Mouse (Mus musculus) limb, embryonic 13.5 days (tissue): Measurements from ENCODE around the gene Eya2. TPM values are rescaled to one million over a fixed set of nuclear protein-coding genes. Genes with fewer than 3 reads are reported as not detected.

Source experiments
- ATAC-seq: fragments of 200-750 bp; cut with Nextera tagmentation; 2 replicates; pipeline ENCODE4 v1.8.0; 2017; ENCODE audit warnings: low read depth, moderate number of reproducible peaks, moderate TSS enrichment; ENCODE audit not compliant: low FRiP score
- H3K27ac ChIP-seq: fragments of 300-500 bp; sonication (generic); 2 replicates; pipeline ENCODE4 v1.5.1; 2015; ENCODE audit warnings: inconsistent platforms, mild to moderate bottlenecking, moderate library complexity
- H3K27me3 ChIP-seq: fragments of 300-500 bp; sonication (generic); 2 replicates; pipeline ENCODE4 v1.6.1; 2015; ENCODE audit warnings: mild to moderate bottlenecking, inconsistent platforms
- H3K36me3 ChIP-seq: fragments of 300-500 bp; sonication (generic); 2 replicates; pipeline ENCODE4 v1.6.1; 2015; ENCODE audit warnings: inconsistent platforms, mild to moderate bottlenecking, moderate library complexity
- H3K4me1 ChIP-seq: fragments of 300-500 bp; sonication (generic); 2 replicates; pipeline ENCODE4 v1.6.1; 2015; ENCODE audit warnings: inconsistent platforms
- H3K4me2 ChIP-seq: fragments of 300-500 bp; sonication (generic); replicated peaks from 2 replicates; pipeline ENCODE4 v1.6.1; 2015; ENCODE audit warnings: inconsistent platforms, mild to moderate bottlenecking, moderate library complexity
- H3K4me3 ChIP-seq: fragments of 300-500 bp; sonication (generic); 2 replicates; pipeline ENCODE4 v1.5.1; 2015; ENCODE audit warnings: moderate library complexity, mild to moderate bottlenecking, inconsistent platforms
- H3K9ac ChIP-seq: fragments of 300-500 bp; sonication (generic); 2 replicates; pipeline ENCODE4 v1.6.1; 2015; ENCODE audit warnings: mild to moderate bottlenecking, inconsistent platforms
- H3K9me3 ChIP-seq: fragments of 300-500 bp; sonication (generic); 2 replicates; pipeline ENCODE4 v1.6.1; 2016; ENCODE audit warnings: inconsistent platforms
- WGBS: fragments of 180-500 bp; shearing (Covaris S2); methylation state at CpG from one replicate; pipeline ENCODE4 v1.1.7; 2015; 5-methylcytosine and 5-hydroxymethylcytosine counted together
- polyA plus RNA-seq: library from polyadenylated mRNA; unstranded; fragments of >200 nt; fragmentation: Nextera tagmentation; extraction: Ambion mirVana; gene quantifications from 2 replicates; pipeline ENCODE4 v1.2.1, GENCODE M21; 2015

Eya2 gene
- polyA plus RNA-seq, 1 experiment from 2014 or later, result 17.2 TPM

GRCm38 (mm10) chr2:165627974-165628373 lies 33.1 kb downstream of the Eya2 start:
- no peaks in the 10 kb centered on the region for H3K9me3 ChIP-seq
- H3K27me3 ChIP-seq, result peaks cover 8% of the 10 kb centered on the region; the same call in 1 of the 2 replicates
- H3K4me3 ChIP-seq, result no peak overlapping the region
- no peak overlapping the region for H3K9ac ChIP-seq
- no peak for ATAC-seq
- H3K4me1 ChIP-seq, result peaks cover 14% of the 10 kb centered on the region
- WGBS, result 81% methylated on average over 6 of the region's 6 CpGs
- no peak overlapping the region for H3K27ac ChIP-seq
- no peaks in the 10 kb centered on the region for H3K36me3 ChIP-seq
- no peak overlapping the region for H3K4me2 ChIP-seq

DNA sequence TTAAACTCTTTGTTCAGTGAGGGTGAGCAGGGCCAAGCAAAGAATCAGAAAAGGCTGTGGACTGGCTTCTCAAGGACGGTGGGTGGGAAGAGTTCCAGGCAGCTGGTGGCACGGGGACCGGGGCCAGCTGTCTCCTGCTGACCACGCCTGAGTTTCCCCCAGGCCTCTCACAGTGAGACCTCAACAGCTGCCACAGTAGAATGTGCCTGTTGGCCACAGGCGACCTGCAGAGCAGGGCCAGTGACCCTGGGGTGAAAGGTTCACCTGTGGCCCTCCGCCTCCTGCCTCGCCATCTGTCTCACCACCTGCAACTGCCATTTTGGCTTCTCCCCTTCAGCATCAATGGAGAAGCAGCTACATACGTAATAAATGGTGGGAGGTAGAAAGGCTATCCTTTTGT lies 35.1 kb downstream of the Eya2 start:
- Histone ChIP-seq H3K9ac (no peak overlapping the region), H3K4me1 (peaks cover 14% of the 10 kb centered on the region), H3K4me3 (no peak overlapping the region), H3K9me3 (no peaks in the 10 kb centered on the region), H3K27ac (no peak overlapping the region), H3K36me3 (no peaks in the 10 kb centered on the region), H3K4me2 (no peak overlapping the region), H3K27me3 (peaks cover 13% of the 10 kb centered on the region; the same call in 1 of the 2 replicates)
- no peak for ATAC-seq
- 45% methylated on average over 8 of the region's 8 CpGs for WGBS

GRCm38 (mm10) chr2:165633011-165633785 lies 38.4 kb downstream of the Eya2 start:
- 76% methylated on average over 11 of the region's 11 CpGs for WGBS
- Histone ChIP-seq H3K4me3 (no peak overlapping the region), H3K27me3 (peaks cover 13% of the 10 kb centered on the region; the same call in 1 of the 2 replicates), H3K4me2 (no peak overlapping the region), H3K9ac (no peak overlapping the region), H3K9me3 (peaks cover 4% of the 10 kb centered on the region; the same call in 1 of the 2 replicates), H3K27ac (no peak overlapping the region), H3K36me3 (peaks cover 10% of the 10 kb centered on the region), H3K4me1 (peaks cover 22% of the 10 kb centered on the region)
- ATAC-seq, result no peak

- H3K27me3 ChIP-seq, result peaks cover 13% of the 10 kb centered on the region; the same call in 1 of the 2 replicates
- H3K4me3 ChIP-seq, result no peak overlapping the region
- H3K4me2 ChIP-seq, result no peak overlapping the region
- H3K9ac ChIP-seq, result no peak overlapping the region
- 22% methylated on average over 7 of the region's 7 CpGs for WGBS
- H3K36me3 ChIP-seq, result peaks cover 10% of the 10 kb centered on the region
- peak overlapping the region; percentile 67; the same call in 1 of the 2 replicates for H3K27ac ChIP-seq
- ATAC-seq, result peak; percentile 52; the same call in 1 of the 2 replicates
- peaks cover 4% of the 10 kb centered on the region; the same call in 1 of the 2 replicates for H3K9me3 ChIP-seq
- H3K4me1 ChIP-seq, result peaks cover 22% of the 10 kb centered on the region
These were observed 39.6 kb downstream of the Eya2 start for GRCm38 (mm10) chr2:165634481-165634880.

GRCm38 (mm10) chr2:165639075-165639755 lies 44.4 kb downstream of the Eya2 start:
- no peak overlapping the region for H3K4me2 ChIP-seq
- peaks cover 43% of the 10 kb centered on the region for H3K4me1 ChIP-seq
- 81% methylated on average over 11 of the region's 11 CpGs for WGBS
- peaks cover 4% of the 10 kb centered on the region; the same call in 1 of the 2 replicates for H3K9me3 ChIP-seq
- no peak overlapping the region for H3K4me3 ChIP-seq
- H3K36me3 ChIP-seq, result peaks cover 10% of the 10 kb centered on the region
- H3K27ac ChIP-seq, result no peak overlapping the region
- H3K9ac ChIP-seq, result no peak overlapping the region
- peaks cover 7% of the 10 kb centered on the region; the same call in 1 of the 2 replicates for H3K27me3 ChIP-seq
- no peak for ATAC-seq

- Histone ChIP-seq H3K9me3 (peaks cover 4% of the 10 kb centered on the region; the same call in 1 of the 2 replicates), H3K9ac (peak overlapping the region; percentile 5; the same call in 1 of the 2 replicates), H3K27ac (peak overlapping the region; percentile 4; the same call in 1 of the 2 replicates), H3K4me1 (peaks cover 30% of the 10 kb centered on the region), H3K36me3 (peaks cover 4% of the 10 kb centered on the region), H3K4me2 (peak overlapping the region; percentile 25; the same call in 1 of the 2 replicates), H3K4me3 (no peak overlapping the region), H3K27me3 (peaks cover 7% of the 10 kb centered on the region; the same call in 1 of the 2 replicates)
- peak; percentile 75 for ATAC-seq
- 39% methylated on average over 14 of the region's 14 CpGs for WGBS
These were observed 47.2 kb downstream of the Eya2 start for GRCm38 (mm10) chr2:165641909-165642505.

DNA sequence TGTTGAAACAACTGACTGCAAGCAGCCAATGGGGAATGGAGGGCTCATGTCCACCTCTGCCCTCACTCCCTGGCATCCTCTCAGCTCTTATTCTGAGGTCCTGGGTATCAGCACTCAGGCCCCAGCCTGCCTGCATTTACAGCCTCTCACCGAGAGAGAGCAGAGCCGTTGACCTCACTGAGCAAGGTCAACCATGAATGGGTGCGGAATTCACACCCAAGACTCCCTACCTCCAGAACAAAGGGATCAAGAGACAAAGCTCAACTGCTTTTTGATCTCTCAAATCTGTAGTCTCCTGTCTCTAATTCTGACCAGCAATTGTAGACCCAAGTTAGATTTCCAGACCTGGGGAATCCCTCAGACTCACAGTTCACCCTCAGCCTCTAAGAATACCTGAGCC lies 48.8 kb downstream of the Eya2 start:
- WGBS, result 49% methylated on average over 3 of the region's 3 CpGs

DNA sequence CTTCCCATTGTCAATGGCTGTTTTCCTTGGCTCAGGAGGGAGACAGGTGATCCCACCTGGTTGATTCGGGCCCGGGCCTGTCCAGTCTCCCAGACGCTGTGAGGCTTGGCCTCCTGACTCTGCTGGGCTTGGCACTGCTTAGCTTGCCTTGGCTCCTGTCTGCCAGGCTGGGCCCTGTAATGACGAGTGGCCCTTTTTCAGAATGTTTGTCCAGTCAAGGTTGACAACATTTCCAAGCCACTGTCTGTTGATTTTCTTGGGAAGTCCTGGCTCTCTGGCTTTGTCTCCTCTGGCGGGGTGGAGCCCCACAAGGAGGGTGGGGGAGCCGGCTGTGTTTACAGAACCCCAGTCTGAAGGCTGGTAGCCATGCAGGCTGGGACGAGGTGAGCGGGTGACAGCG lies 49.2 kb downstream of the Eya2 start:
- H3K27ac ChIP-seq, result no peak overlapping the region
- H3K4me3 ChIP-seq, result no peak overlapping the region
- H3K4me1 ChIP-seq, result peaks cover 40% of the 10 kb centered on the region
- H3K9me3 ChIP-seq, result no peaks in the 10 kb centered on the region
- no peaks in the 10 kb centered on the region for H3K36me3 ChIP-seq
- no peak overlapping the region for H3K9ac ChIP-seq
- H3K27me3 ChIP-seq, result peaks cover 7% of the 10 kb centered on the region; the same call in 1 of the 2 replicates
- 78% methylated on average over 9 of the region's 9 CpGs for WGBS
- ATAC-seq, result no peak
- no peak overlapping the region for H3K4me2 ChIP-seq

More for the DNA sequence above, 48.8 kb downstream of the Eya2 start:
- no peak overlapping the region for H3K9ac ChIP-seq
- H3K4me3 ChIP-seq, result no peak overlapping the region
- no peaks in the 10 kb centered on the region for H3K36me3 ChIP-seq
- ATAC-seq, result no peak
- H3K4me2 ChIP-seq, result no peak overlapping the region
- peaks cover 7% of the 10 kb centered on the region; the same call in 1 of the 2 replicates for H3K27me3 ChIP-seq
- H3K27ac ChIP-seq, result no peak overlapping the region
- peaks cover 40% of the 10 kb centered on the region for H3K4me1 ChIP-seq
- H3K9me3 ChIP-seq, result no peaks in the 10 kb centered on the region

- Histone ChIP-seq H3K27me3 (no peaks in the 10 kb centered on the region), H3K9me3 (no peaks in the 10 kb centered on the region), H3K27ac (no peak overlapping the region), H3K4me2 (no peak overlapping the region), H3K9ac (no peak overlapping the region), H3K4me1 (peaks cover 61% of the 10 kb centered on the region), H3K36me3 (no peaks in the 10 kb centered on the region), H3K4me3 (no peak overlapping the region)
- 52% methylated on average over 11 of the region's 11 CpGs for WGBS
- no peak for ATAC-seq
These were observed 56.2 kb downstream of the Eya2 start for GRCm38 (mm10) chr2:165651031-165651430.

GRCm38 (mm10) chr2:165652281-165652680 lies 57.4 kb downstream of the Eya2 start:
- H3K4me3 ChIP-seq, result no peak overlapping the region
- H3K4me1 ChIP-seq, result peaks cover 69% of the 10 kb centered on the region
- no peak for ATAC-seq
- no peaks in the 10 kb centered on the region for H3K36me3 ChIP-seq
- H3K27ac ChIP-seq, result no peak overlapping the region; the same call in 1 of the 2 replicates
- 32% methylated on average over 6 of the region's 6 CpGs for WGBS
- H3K9ac ChIP-seq, result no peak overlapping the region
- no peaks in the 10 kb centered on the region for H3K9me3 ChIP-seq
- H3K4me2 ChIP-seq, result no peak overlapping the region
- no peaks in the 10 kb centered on the region for H3K27me3 ChIP-seq

DNA sequence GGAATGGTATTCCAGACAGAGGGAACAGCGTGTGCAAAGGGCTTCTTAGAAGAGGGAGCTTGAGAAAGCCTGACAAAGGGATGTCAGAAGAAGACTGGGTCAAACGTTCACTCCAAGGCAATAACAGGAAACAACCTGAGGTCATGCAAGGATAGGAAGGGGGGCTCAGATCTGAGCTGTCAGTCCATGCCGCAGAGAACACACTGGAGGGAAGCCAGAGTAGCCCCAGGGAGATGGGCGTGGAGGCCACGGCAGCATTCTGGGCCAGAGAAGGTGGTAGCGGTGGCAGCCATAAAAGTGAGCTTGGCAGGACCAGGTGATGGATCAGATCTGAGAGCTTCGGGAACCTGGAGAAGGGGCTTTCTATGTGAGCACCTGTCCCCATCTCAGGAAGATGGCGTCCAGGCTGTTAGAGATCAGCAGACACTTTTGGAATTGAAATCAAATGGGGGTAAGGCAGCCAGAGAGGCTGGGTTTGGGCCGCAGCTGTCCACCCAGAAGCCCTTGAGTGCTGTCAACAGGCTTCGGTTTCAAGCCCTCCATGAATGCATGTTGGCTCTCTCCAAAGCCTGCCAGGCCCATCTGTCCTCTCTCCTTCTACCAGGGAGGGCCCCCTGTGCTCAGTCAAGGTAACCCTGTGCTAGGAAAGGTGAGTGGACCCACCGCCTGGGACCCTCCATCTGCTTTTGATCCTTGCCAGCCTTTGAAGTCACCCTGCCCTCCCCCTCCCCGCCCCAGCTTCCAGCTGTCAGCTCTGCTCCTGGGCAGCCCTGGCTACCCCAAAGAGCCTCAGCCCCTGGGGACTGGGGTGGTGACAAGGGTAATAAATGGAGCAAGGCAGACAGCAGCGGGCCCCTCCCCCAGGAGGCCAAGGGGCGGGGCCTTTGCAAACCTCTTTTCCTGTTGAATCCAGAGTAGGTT lies 58.4 kb downstream of the Eya2 start:
- Histone ChIP-seq H3K27me3 (no peaks in the 10 kb centered on the region), H3K27ac (peak overlapping the region; percentile 63; the same call in 1 of the 2 replicates), H3K36me3 (no peaks in the 10 kb centered on the region), H3K4me1 (peaks cover 69% of the 10 kb centered on the region), H3K9me3 (no peaks in the 10 kb centered on the region), H3K9ac (no peak overlapping the region), H3K4me3 (no peak overlapping the region), H3K4me2 (peak overlapping the region; percentile 35)
- 4% methylated on average over 14 of the region's 14 CpGs for WGBS
- ATAC-seq, result peak; percentile 65
